Mouse (Mus musculus) layer of hippocampus, postnatal 36 days (tissue): Measurements from ENCODE around the gene Akap12. TPM values are rescaled to one million over a fixed set of nuclear protein-coding genes. Genes with fewer than 3 reads are reported as not detected.

Experiments used
- DNase-seq, 2 experiments: peaks; one replicate each; pipeline ENCODE4 v3.0.0; 2022
- total RNA-seq, 2 experiments: library from RNA; stranded (reverse); gene quantifications; 2 replicates each; pipeline ENCODE4 v1.2.3; 2021

Akap12 gene
- total RNA-seq, 2 experiments from 2014 or later, result 10.6 to 14.6 TPM

- no peak for DNase-seq
These were observed 141.0 kb downstream of the Akap12 start for GRCm38 (mm10) chr10:4407191-4407590.

Other genes with a start within 250 kb of the Akap12 start
- gene Zbtb2, start 121.7 kb downstream of the Akap12 start, total RNA-seq, result 10 to 100 TPM; 12.4 to 13.4 TPM
- 10 to 100 TPM; 39.5 to 40.6 TPM for gene Rmnd1, start 166.0 kb downstream of the Akap12 start, total RNA-seq
- gene Armt1, start 166.1 kb downstream of the Akap12 start, total RNA-seq, result 10 to 100 TPM; 24.8 to 25.1 TPM
- gene Ccdc170, start 216.1 kb downstream of the Akap12 start, total RNA-seq, result under 1 TPM; 0.32 to 0.96 TPM